Mouse (Mus musculus): ENCODE results near the gene Ccdc120.
A peak's percentile ranks its signal among the peaks of the same experiment; 100 is the strongest.
"Not testable (repeated sequence)": the region's sequence is repeated elsewhere in the genome, so short reads cannot be mapped to it uniquely, and the experiment has no call there.

Ccdc120 gene

DNA sequence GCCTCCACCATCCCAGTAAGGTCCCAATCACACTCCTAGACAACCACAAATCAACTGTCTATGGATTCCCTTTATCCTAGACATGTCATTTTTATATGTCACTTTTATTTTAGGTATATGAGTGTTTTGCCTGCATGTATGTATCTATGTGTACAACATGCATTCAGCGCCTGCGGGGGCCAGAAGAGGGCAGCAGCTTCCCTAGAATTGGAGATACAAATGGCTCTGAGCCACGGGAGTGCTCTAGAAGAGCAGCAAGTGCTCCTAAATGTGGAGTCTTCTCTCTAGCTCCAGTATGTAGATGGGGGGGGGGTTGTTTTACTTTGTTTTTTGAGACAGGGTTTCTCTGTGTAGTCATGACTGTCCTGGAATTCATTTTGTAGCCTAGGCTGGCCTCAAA lies 2.9 kb upstream of the Ccdc120 start:
- DNase-seq (ENCODE audit: low spot score in 2 of 2), result not testable (repeated sequence)

DNA sequence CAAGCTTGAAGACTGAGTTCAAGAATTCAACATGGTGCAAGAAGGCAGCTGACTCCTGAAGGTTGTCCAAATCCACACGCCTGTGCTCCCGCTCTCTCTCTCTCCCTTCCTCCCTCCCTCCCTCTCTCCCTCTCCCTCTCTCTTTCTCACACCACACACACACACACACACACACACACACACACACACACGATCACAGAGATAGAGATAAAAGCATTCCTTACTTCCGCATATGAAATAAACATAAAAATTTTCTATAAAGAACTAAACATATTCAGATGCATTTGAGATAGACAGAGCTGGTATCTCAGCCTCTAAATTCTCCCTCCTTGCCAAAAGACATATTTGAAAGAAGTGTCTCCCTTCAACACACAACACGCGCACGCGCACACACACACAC lies 5.3 kb downstream of the Ccdc120 start:
- no peak for DNase-seq (ENCODE audit: low spot score in 2 of 2)

DNA sequence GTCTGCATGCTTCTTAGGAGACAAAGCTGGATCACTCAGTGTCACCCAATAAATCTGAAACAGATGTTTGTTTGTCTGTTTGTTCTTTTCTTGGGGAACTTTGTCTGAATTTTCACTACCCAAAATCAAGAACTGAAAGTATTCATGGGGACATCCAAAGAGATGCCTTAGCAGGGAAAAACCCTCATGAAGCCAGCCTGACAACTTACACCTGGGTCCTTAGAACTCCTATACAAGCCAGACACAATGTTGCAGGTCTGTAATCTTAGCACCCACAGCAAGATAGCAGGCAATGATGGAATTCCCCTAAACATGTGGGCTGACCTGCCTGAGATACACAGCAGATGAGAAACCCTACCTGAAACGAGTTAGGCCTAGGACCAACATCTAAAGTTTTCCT lies 5.8 kb downstream of the Ccdc120 start:
- DNase-seq (ENCODE audit: low spot score in 2 of 2), result no peak

DNA sequence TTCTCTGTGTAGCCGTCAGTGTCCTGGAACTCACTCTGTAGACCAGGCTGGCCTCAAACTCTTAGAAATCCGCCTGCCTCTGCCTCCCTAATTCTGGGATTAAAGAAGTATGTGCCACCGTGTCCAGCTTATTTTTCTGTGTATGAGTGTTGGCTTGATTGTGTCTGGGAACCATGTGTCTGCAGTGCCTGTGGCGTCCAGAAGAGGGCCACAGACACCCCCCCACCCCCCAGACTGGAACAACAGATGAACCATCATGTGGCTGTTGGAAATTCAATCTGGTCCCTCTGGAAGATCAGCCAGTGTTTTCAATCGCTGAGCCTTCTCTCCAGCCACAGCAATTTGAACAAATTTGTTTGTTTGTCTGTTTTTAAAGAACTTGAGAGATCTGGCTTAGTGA lies 7.2 kb downstream of the Ccdc120 start:
- DNase-seq (ENCODE audit: low spot score in 2 of 2), result no peak

DNA sequence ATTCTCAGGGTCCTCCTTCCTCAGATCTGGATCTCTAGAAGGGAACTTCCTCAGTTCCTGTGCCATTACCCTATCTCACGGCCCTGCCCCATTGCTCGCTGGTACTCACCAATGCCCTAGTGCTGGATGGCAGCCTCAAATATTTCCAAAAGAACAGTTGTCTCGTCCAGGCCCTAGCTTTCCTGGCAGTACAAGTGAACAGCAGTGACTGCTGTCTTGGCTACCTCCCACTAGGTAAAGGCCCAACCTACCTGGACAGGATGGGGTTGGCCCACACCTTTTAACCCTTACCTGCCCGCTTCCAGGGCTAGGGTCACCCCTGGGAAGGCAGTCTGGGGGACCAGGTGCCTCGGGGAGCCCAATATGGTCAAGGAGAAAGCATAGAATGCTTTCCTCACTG lies 9.6 kb downstream of the Ccdc120 start:
- DNase-seq (ENCODE audit: low spot score in 2 of 2), result no peak

DNA sequence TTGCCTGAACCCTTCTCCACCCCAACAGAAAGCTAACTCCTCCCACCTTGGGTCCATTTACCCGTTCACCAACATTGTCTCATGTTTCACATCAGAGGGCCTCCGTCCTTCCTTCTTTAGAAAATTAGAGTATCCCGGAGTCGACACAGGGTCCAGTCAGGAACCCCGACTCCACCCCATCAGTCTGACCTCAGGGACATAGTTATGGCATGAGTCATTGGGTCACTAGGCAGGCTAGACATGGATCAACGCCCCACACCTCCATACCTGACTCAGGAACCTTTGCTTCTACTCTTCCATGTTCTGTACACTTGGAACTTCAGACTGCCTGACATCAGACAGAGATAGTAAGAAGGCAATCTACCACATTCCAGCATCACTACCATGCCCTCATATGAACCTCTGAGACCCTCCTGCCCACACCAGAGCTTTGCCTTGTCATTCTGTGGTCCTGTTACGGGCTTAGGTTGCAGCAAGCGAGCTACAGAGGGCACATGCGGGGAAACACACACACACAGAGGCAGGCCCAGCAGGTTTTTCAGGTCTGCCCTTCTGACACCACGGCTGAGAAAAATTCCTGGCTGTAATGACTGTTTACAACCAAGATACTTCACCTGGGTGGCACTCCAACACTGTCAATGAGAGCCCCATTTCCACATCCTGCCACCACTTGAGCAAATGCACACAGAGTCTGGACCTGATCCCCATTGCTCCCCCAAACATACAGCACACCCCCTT lies 10.5 kb downstream of the Ccdc120 start:
- peak in 1 of 2 experiments; percentile 40 for DNase-seq (ENCODE audit: low spot score in 2 of 2)

DNA sequence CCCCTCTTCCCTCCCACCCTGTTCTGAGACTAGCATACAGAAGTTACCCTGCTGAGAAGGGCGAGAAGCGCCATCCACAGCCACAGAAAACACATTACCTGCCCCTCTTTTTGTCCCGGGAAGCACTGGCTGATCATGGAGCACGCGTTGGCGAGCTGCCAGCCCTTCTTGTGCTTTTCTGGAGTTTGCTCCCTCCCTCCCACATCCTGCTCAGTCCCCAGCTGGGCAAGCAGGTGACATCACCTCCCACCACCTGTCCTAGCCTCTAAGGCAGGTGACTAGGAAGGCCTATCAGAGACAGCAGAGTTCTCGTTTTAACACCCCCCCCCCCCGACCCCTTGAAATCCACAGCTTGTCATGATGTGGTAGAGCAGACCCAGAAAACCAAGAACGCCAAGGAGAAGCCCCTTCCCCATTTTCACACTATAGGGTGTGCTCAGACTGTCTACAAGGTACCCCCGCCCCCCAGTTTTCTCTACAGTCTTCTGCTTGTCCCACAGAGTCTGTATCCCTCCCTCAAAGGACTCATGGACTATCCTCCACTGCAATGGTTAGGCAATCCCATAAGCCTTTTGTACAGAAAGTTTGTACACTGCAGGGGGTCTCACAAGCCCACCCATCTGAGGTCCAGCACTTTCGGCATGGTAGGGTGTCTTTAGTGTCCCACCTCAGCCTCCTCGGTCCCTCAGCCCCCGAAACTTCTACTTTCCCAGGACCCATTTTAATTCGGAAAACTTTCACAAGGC lies 11.2 kb downstream of the Ccdc120 start:
- no peak for DNase-seq (ENCODE audit: low spot score in 2 of 2)

DNA sequence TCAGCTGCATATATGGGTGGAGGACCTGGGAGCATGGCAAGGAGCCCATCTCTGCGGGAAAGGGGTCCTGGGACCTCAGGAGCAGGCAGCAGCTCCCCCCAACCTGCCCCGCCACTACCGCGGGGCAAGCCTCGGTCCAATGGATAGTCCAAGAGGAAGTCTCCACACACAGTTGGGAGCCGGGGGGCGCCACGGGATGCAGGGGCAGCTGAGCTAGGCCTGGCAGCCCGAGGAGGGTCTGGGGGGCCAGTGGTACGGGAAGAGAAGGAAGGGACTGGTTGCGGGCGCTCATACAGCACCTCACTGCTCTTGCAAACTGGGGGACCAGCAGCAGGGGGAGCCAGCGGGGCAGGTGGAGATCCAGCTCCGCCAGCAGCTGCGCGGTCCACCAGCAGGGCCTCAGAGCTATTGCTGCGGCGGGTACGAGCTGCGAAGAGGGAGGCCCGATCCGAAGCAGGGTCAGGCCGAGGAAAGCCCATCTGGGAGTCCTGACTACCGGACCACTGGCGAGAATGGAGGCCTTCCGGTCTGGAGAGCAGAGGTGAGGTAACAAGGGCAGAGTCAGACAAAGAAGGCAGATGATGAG lies 17.0 kb downstream of the Ccdc120 start:
- DNase-seq (ENCODE audit: low spot score in 2 of 2), result peak; percentile 41 to 60

DNA sequence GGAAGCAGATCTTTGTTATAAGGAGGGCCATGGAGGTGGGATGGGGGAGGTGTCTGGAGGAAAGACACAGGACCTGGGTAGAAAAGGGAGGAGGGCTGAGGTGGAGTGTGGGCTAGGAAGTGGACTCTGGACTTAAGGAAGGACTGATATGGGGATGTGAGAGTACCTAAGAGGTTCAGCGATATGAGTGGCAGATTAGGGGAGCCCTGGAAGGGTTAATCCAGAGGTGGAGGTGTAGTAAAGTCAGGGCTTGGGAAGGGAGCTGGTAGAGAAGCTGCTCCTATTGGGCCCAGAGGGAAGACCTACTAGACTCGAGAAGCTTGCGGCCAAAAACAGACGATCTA lies 21.8 kb downstream of the Ccdc120 start:
- no peak for DNase-seq (ENCODE audit: low spot score in 2 of 2)

DNA sequence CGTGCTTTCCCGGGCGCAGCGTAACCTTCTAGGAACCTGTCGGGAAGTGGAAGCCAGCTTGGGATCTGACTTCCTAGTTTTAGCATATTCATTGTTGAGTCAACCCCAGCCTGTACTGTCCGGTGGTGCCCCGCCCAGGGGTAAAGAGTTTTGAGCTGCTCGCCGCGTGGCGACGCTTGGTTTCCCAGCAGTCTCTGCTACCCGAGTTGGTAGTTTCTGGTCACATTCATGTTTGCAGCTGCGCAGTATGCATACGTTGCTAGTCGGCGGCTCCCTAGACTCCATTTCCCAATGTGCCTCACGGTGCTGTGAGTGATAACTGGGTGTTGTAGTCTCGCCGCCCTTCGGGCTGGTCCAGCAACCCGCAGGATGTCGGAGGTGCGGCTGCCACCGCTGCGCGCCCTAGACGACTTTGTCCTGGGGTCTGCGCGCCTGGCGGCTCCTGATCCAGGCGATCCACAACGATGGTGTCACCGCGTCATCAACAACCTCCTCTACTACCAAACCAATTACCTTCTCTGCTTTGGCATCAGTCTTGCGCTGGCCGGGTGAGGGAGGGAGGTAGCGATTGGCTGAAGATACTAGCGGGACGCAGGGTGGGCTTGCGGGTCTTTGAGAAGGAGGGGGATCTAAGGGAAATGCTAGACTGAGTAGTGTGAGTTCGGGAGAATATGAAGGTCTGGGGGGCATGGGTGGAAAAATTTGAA lies 22.3 kb downstream of the Ccdc120 start, which contains the start of gene Praf2:
Praf2 (plus strand) TSS at position 225 of the 707 bp plus-strand sequence.
- peak; percentile 54 to 80 for DNase-seq (ENCODE audit: low spot score in 2 of 2)

DNA sequence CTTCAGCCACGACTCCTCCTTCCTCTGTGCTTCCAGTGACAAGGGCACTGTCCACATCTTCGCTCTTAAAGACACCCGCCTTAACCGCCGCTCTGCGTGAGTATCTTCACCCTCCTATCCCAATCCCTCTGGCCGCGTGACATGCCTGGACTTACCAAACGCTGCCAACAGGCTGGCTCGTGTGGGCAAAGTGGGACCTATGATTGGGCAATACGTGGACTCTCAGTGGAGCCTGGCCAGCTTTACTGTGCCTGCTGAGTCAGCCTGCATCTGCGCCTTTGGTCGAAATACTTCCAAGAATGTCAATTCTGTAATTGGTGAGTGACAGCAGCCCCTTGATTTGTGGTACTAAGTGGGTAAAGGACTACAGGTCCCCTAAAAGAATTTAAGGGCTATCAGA lies 23.5 kb downstream of the Ccdc120 start:
- DNase-seq (ENCODE audit: low spot score in 2 of 2), result no peak

DNA sequence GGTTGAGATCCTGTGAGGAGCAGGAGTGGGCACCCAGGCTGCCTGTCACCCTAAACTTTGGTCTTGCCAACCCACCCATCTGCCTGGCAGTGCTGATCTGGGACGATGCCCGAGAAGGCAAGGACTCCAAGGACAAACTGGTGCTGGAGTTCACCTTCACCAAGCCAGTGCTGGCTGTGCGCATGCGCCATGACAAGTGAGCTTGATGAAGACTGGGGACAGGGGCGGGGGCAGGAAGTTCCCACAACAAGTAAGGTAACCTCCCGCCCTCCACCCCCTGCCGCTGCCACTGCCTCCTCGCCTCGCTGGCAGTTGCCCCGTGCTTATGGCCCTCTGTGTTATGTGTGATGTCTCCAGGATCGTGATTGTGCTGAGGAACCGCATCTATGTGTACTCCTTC lies 24.9 kb downstream of the Ccdc120 start:
- DNase-seq (ENCODE audit: low spot score in 2 of 2), result no peak

DNA sequence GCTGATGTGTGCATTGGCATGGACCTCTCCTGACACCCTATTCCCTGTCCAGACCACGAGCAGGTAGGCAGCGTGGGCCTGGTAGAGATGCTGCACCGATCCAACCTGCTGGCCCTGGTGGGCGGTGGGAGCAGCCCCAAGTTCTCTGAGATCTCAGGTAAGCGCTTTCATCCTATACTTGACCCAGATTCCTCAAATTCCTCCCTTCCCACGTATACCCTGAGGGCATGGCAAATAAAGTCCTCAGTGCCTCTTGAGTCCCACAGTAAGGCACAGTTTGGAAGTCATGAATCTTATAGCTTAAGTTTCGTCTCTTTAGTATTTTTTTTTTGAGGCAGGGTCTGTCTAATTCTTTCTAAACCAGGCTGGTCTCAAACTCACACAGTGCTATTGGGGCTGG lies 26.6 kb downstream of the Ccdc120 start:
- DNase-seq (ENCODE audit: low spot score in 2 of 2), result no peak

DNA sequence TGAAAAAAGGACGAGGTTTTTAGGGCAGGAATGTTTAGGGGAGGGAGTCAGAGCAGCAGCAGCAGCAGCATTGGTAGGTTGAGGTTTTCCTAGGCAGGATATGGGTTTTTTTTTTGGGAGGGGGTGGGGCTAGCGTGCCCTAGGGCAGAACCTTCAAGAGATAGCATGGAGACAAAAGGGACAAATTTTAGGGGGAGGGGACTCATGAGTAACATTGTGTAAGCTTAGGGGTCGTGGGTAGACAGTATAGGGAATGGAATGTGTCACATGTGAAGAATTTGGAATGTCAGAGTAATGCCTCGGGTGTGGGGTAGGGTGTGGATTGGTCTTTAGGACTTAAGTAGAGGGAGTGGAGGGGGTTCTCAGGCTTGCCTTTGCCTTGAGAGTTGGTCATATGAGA lies 28.0 kb downstream of the Ccdc120 start:
- no peak for DNase-seq (ENCODE audit: low spot score in 2 of 2)

DNA sequence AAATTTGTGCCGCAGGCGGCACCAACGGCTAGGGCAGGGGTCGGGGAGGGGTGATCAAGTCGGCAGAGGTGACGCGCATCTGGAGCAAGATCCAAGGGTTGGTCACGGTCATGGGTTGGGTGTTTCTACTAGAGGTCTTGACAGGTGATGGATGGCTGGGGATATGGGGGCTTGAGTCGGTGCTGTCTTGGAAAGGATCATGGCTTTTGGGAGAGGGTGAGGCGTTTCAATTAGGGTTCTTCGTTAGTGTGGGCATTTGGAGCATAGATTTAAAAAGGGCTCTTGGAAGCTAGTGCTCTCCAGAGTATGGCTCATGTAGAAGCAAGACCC lies 28.5 kb downstream of the Ccdc120 start:
- DNase-seq (ENCODE audit: low spot score in 2 of 2), result no peak

DNA sequence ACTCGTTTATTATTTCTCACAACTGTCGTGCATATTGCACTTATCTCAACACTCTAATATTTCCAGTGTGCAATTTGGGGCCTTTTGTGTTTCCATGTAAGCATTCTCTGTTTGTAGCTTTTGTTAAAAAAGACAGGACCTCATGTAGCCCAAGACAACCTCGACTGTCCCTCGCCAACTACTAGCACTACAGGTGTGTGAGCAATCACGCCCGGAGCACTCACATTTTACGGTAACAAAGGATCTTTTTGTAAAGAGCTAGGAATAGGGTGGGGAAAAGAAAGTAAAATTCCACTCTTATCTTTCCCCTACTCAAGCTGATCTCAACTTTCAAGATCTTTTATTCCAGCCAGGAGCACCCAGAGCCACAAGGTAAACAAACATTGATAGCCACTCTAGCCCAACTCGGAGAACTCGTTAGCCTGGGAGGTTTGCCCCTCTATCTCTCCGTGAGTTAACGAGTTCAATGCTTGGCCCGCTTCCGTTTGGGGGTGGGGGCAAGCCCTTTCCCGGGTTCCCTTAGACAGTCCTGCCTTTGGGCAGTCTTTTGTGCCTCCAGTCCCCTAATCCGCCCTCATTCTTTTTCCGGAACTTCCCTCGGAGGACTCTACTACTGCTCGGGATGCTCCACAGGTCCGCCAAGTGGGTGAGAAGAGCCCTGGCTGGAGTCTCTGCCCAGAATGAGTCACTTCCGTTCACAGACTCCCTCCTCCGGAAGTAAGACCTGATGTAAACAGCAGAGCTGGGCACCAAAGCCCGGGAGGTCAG lies 29.0 kb downstream of the Ccdc120 start, which contains the start of gene Gm45208:
Gm45208 (plus strand) TSS at position 732 of the 768 bp plus-strand sequence.
- DNase-seq (ENCODE audit: low spot score in 2 of 2), result peak; percentile 66

DNA sequence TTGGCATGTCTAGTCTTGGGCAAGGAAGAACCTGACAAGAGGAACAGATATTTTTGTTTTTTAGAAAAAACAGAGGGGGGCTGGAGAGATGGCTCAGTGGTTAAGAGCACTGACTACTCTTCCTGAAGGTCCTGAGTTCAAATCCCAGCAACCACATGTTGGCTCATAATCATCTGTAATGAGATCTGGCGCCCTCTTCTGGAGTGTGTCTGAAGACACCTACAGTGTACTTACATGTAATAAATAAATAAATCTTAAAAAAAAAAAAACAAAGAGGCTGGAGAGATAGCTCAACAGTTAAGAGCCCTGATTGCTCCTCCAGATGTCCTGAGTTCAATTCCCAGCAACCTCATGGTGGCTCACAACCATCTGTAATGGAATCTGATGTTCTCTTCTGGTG lies 34.6 kb downstream of the Ccdc120 start:
- DNase-seq (ENCODE audit: low spot score in 2 of 2), result not testable (repeated sequence)

DNA sequence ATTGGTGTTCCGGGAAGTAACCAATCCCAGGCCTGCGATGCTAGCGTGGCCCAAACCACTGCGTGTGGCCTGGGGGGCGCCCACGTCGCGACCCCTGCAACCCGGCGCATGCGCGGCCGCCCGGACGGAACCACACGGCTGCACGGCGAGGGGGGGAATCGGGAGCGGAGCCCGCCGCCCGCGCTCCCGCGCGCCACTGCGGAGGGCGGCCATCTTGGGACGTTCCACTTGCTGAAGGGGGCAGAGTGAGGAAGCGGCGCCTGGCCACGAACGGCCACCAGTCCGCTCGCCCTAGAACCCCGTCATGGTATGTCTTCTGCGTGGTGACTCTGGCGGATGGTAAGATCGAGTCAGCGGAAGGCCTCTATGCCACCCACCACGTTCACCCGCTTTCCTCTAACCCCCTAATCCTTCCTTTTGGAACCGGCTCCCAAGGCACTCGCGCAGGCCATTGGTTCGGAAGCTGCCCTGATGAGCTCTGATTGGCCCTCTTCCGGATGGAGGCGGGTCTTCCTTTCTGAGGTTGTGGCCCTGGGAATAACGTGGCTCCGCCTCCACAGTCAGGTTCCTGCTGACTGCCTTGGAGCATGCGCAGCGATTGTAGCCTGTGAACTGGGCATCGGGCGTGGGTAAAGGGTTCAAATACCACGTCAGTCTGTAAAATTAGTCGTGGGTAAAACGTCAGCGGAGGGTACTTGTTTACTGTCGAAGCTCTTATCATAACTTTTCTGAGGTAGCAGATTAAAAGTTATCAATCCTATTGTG lies 36.4 kb downstream of the Ccdc120 start, which contains the start of gene Wdr45:
Wdr45 (plus strand) TSS at position 199 of the 765 bp plus-strand sequence.
- peak; percentile 82 to 90 for DNase-seq (ENCODE audit: low spot score in 2 of 2)

DNA sequence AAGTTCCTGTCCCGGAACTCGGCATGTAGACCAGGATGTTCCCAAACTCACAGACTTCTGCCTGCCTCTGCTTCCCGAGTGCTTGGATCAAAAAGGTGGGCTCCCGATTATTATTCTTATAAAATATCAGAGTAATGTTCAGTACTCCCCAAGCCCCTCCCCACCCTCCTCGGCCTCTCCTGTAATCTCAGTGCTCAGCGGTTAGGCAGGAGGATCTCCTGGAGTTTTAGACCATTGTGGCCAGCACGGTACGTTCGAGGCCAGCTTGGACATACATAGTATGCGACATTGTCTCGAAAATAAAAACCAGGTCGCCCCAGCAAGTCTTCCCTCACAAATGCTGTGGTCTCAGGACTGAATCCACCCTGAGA lies 37.0 kb downstream of the Ccdc120 start:
- not testable (repeated sequence) for DNase-seq (ENCODE audit: low spot score in 2 of 2)

DNA sequence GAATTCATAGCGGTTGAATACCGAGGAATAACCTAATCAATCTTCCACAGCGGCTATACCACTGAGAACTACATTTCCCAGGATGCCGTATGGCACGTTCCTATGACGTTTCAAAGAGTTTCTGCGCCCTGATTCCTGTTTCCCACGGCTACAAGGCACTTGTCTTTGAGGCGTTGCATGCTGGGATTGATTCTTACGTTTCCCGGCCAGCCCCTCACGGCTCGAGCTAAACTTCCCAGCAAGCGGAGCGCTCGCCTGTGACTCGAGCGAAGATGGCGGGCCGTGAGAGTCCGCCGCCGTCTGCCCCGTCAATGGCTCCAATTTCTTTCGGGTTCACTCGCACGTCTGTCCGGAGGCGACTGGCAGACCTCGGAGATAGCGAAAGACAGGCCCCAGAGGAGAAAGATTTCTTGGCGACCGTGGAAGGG lies 53.7 kb downstream of the Ccdc120 start, which contains the start of gene Gpkow:
Gpkow (plus strand) TSS at position 178 of the 428 bp plus-strand sequence.
- peak; percentile 53 to 80 for DNase-seq (ENCODE audit: low spot score in 2 of 2)

DNA sequence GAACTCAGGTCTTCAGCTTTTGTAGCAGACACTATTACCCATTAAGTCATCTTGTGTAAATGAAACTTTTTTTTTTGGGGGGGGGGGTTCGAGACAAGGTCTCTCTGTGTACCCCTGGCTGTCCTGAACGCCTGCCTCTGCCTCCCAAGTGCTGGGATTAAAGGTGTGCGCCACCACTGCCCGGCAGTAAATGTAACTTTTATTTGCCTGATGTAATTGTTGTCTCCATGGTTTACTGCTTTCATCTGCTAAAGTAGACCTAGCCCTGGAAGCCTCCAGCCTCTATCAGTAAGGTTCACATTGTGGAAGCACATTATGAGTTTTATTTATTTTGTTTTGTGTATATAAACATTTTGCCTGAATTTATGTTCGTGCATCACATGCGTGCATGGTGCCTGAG lies 54.2 kb downstream of the Ccdc120 start:
- DNase-seq (ENCODE audit: low spot score in 2 of 2), result no peak
